Mouse (Mus musculus) lung, postnatal 36 days (tissue): ENCODE measurements at regions not wholly inside any gene's neighbourhood (a gene's known extent, or its start where the extent isn't known, plus 50 kb on each side); places are given as distances from the start of the nearest gene placed in this dataset.

Experiments used
- DNase-seq: peaks from one replicate; pipeline ENCODE4 v3.0.0; 2022; ENCODE audit warnings: mixed read lengths

GRCm38 (mm10) chr13:39950203-39950602 lies 411.0 kb downstream of the Ofcc1 start:
- no peak for DNase-seq

GRCm38 (mm10) chr13:39935216-39935615 lies 426.0 kb downstream of the Ofcc1 start:
- no peak for DNase-seq

- DNase-seq, result no peak
Observed at GRCm38 (mm10) chr13:39931487-39931886, 429.8 kb downstream of the Ofcc1 start.

GRCm38 (mm10) chr13:39928573-39928972 lies 432.7 kb downstream of the Ofcc1 start:
- no peak for DNase-seq

- DNase-seq, result no peak
Observed at GRCm38 (mm10) chr13:39924366-39924765, 436.9 kb downstream of the Ofcc1 start.

- DNase-seq, result peak; percentile 2
Observed at GRCm38 (mm10) chr13:39923113-39923512, 438.1 kb downstream of the Ofcc1 start.

- no peak for DNase-seq
Observed at GRCm38 (mm10) chr13:39907720-39908119, 453.5 kb downstream of the Ofcc1 start.

GRCm38 (mm10) chr13:39904264-39904663 lies 457.0 kb downstream of the Ofcc1 start:
- no peak for DNase-seq

GRCm38 (mm10) chr13:39903319-39903718 lies 457.9 kb downstream of the Ofcc1 start:
- no peak for DNase-seq

- DNase-seq, result no peak
Observed at GRCm38 (mm10) chr13:39899332-39899731, 461.9 kb downstream of the Ofcc1 start.

- no peak for DNase-seq
Observed at GRCm38 (mm10) chr13:39898412-39898979, 462.8 kb downstream of the Ofcc1 start.

- DNase-seq, result no peak
Observed at GRCm38 (mm10) chr13:39894159-39894558, 467.1 kb downstream of the Ofcc1 start.

GRCm38 (mm10) chr13:39881066-39881465 lies 480.2 kb downstream of the Ofcc1 start:
- DNase-seq, result no peak

GRCm38 (mm10) chr13:39880136-39880535 lies 481.1 kb downstream of the Ofcc1 start:
- no peak for DNase-seq

- DNase-seq, result no peak
Observed at GRCm38 (mm10) chr13:39877361-39878141, 483.7 kb downstream of the Ofcc1 start.

GRCm38 (mm10) chr13:39852257-39852800 lies 508.9 kb downstream of the Ofcc1 start:
- no peak for DNase-seq

GRCm38 (mm10) chr13:39849391-39849790 lies 511.9 kb downstream of the Ofcc1 start:
- DNase-seq, result no peak

GRCm38 (mm10) chr13:39836053-39836584 lies 525.1 kb downstream of the Ofcc1 start:
- DNase-seq, result peak; percentile 7

GRCm38 (mm10) chr13:39835302-39835701 lies 525.9 kb downstream of the Ofcc1 start:
- DNase-seq, result no peak

- no peak for DNase-seq
Observed at GRCm38 (mm10) chr13:39834521-39835245, 526.6 kb downstream of the Ofcc1 start.

- DNase-seq, result peak; percentile 0
Observed at GRCm38 (mm10) chr13:39823965-39824555, 537.2 kb downstream of the Ofcc1 start.

GRCm38 (mm10) chr13:39823346-39823954 lies 537.8 kb downstream of the Ofcc1 start:
- DNase-seq, result peak; percentile 0
